ENCODE assay signal across 16 mouse cellular contexts in genomic region chr7:102345893-102346292, GRCm38 (mm10).
DNase-seq lines count a peak whose midpoint lies in the region; ATAC-seq and TF ChIP-seq lines count a peak whose summit lies in the region.
"Had no signal": no experiment of that assay in that cellular context is flagged by ENCODE, and none has a peak within 500 bp of the region (broad histone marks: within the 10 kb centered on the region; RNA-seq: fewer than 3 reads in every experiment).

No protein-coding gene starts in this region.

- H3K27ac ChIP-seq in heart, embryonic 11.5 days (ENCODE audit: low read depth, low read length), result no peak overlapping the region
- H3K27ac ChIP-seq in lung, embryonic 14.5 days (ENCODE audit: low read depth), result no peak overlapping the region
- no peak overlapping the region for H3K27ac ChIP-seq in hindbrain, embryonic 12.5 days
- H3K27ac ChIP-seq: hindbrain, embryonic 10.5 days; layer of hippocampus, adult 2 months; midbrain, embryonic 12.5 days; neural tube, embryonic 13.5 days had no signal

- no peak for ATAC-seq in heart, embryonic 11.5 days (replicated peaks; ENCODE audit: insufficient number of reproducible peaks, low FRiP score, low TSS enrichment)
- no peak for ATAC-seq in lung, embryonic 14.5 days (ENCODE audit: insufficient read depth)
- ATAC-seq in hindbrain, embryonic 12.5 days (ENCODE audit: low FRiP score), result no peak
- ATAC-seq: CD4-positive, CD25-positive, alpha-beta regulatory T cell, adult 4 months; liver, postnatal 0 days had no signal

- no peaks in the 10 kb centered on the region for H3K9me3 ChIP-seq in heart, embryonic 11.5 days (replicated peaks; ENCODE audit: control insufficient read depth, low read length)
- no peaks in the 10 kb centered on the region for H3K9me3 ChIP-seq in lung, embryonic 14.5 days (ENCODE audit: low read depth, low read length)
- H3K9me3 ChIP-seq in hindbrain, embryonic 12.5 days (replicated peaks), result no peaks in the 10 kb centered on the region
- H3K9me3 ChIP-seq: hindbrain, embryonic 10.5 days; midbrain, embryonic 12.5 days; neural tube, embryonic 13.5 days had no signal

- peak; percentile 89 for DNase-seq in heart, adult 11 months
- DNase-seq in A20 (ENCODE audit: low read depth, low spot score), result peak; percentile 17
- DNase-seq in fibroblast of lung, adult 2 months (ENCODE audit: low read depth), result peak; percentile 66
- DNase-seq in lung, embryonic 14.5 days, result peak; percentile 22
- DNase-seq in cerebellum, postnatal 36 days, result no peak
- no peak for DNase-seq in testis, postnatal 14 days (ENCODE audit: low spot score)
- DNase-seq: adrenal gland, postnatal 25 days; cerebellum, adult 18-20 months; liver, postnatal 0 days had no signal

- H3K4me3 ChIP-seq in heart, embryonic 11.5 days (ENCODE audit: low read depth, low read length), result no peak overlapping the region
- no peak overlapping the region for H3K4me3 ChIP-seq in lung, embryonic 14.5 days (ENCODE audit: low read depth, low read length)
- no peak overlapping the region for H3K4me3 ChIP-seq in hindbrain, embryonic 12.5 days
- H3K4me3 ChIP-seq: hindbrain, embryonic 10.5 days; layer of hippocampus, adult 2 months; midbrain, embryonic 12.5 days; neural tube, embryonic 13.5 days had no signal

- H3K9ac ChIP-seq in heart, embryonic 11.5 days (ENCODE audit: low read depth, low read length), result no peak overlapping the region
- H3K9ac ChIP-seq in lung, embryonic 14.5 days, result no peak overlapping the region
- H3K9ac ChIP-seq in hindbrain, embryonic 12.5 days, result no peak overlapping the region
- H3K9ac ChIP-seq: liver, postnatal 0 days; midbrain, embryonic 12.5 days; neural tube, embryonic 13.5 days had no signal

- no peaks in the 10 kb centered on the region for H3K36me3 ChIP-seq in heart, embryonic 11.5 days (ENCODE audit: control insufficient read depth, insufficient read depth, low read length)
- no peaks in the 10 kb centered on the region for H3K36me3 ChIP-seq in lung, embryonic 14.5 days (ENCODE audit: insufficient read depth)
- no peaks in the 10 kb centered on the region for H3K36me3 ChIP-seq in hindbrain, embryonic 12.5 days
- H3K36me3 ChIP-seq: hindbrain, embryonic 10.5 days; midbrain, embryonic 12.5 days; neural tube, embryonic 13.5 days had no signal

- no peak for TF ChIP-seq CTCF in lung, embryonic 14.5 days (IDR thresholded peaks at IDR 0.05; ENCODE audit: low read depth)

- WGBS in heart, embryonic 11.5 days (ENCODE audit: insufficient replicate concordance), result 60% methylated on average over 2 of the region's 2 CpGs
- 38% methylated on average over 2 of the region's 2 CpGs for WGBS in lung, embryonic 14.5 days
- 70% methylated on average over 2 of the region's 2 CpGs for WGBS in hindbrain, embryonic 12.5 days

- H3K27me3 ChIP-seq in heart, embryonic 11.5 days (ENCODE audit: control insufficient read depth, insufficient read depth, low read length), result no peaks in the 10 kb centered on the region
- no peaks in the 10 kb centered on the region for H3K27me3 ChIP-seq in lung, embryonic 14.5 days (ENCODE audit: insufficient read depth, low read length)
- H3K27me3 ChIP-seq in hindbrain, embryonic 12.5 days, result no peaks in the 10 kb centered on the region
- H3K27me3 ChIP-seq: midbrain, embryonic 12.5 days; neural tube, embryonic 13.5 days had no signal

- H3K4me1 ChIP-seq in heart, embryonic 11.5 days (ENCODE audit: control insufficient read depth, insufficient read depth, low read length), result no peaks in the 10 kb centered on the region
- H3K4me1 ChIP-seq in lung, embryonic 14.5 days (ENCODE audit: insufficient read depth), result no peaks in the 10 kb centered on the region
- H3K4me1 ChIP-seq in hindbrain, embryonic 12.5 days, result no peaks in the 10 kb centered on the region
- H3K4me1 ChIP-seq: midbrain, embryonic 12.5 days; neural tube, embryonic 13.5 days had no signal

- no peak overlapping the region for H3K4me2 ChIP-seq in heart, embryonic 11.5 days
- no peak overlapping the region for H3K4me2 ChIP-seq in lung, embryonic 14.5 days
- H3K4me2 ChIP-seq in hindbrain, embryonic 12.5 days (replicated peaks), result no peak overlapping the region
- H3K4me2 ChIP-seq: midbrain, embryonic 12.5 days; neural tube, embryonic 13.5 days had no signal

Comparison
In these comparisons a context has a peak if more than half of its experiments do, and no peak if none do; other contexts are left out.
1. DNase-seq: peak in heart, adult 11 months (single experiment), A20 (single experiment), fibroblast of lung, adult 2 months (single experiment) and lung, embryonic 14.5 days (single experiment); none in cerebellum, postnatal 36 days (0 of 2) and testis, postnatal 14 days (single experiment).